8 mouse cellular contexts compared by ENCODE assay signal in the genomic region with DNA sequence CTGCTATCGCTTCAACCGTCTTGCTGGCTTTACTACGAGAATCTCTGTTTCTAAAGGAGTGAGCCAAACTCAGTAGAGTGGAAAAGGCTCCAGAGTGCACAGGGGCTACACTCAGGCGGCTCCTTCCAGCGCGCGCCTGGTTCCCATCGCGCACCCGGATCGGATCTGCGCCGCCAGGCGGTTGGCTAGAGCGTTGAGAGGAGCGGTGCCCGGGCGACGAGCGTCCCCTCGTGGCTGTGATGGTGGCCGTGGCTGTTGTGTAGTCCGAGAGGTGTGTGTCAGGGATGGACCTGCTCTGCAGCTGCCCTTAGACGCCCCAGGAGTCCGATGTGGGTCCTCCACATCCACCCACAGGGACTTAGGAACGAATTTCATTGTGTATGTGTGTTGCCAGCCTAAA. TPM values are rescaled to one million over a fixed set of nuclear protein-coding genes. Genes with fewer than 3 reads are reported as not detected.
A peak's percentile ranks its signal among the peaks of the same experiment; 100 is the strongest.
DNase-seq lines count a peak whose midpoint lies in the region; ATAC-seq and TF ChIP-seq lines count a peak whose summit lies in the region.

A gene (plus strand): TSS at position 173 of the 400 bp plus-strand sequence.

- no peak within 1 kb of the TSS for H3K4me2 ChIP-seq in embryonic facial prominence, embryonic 11.5 days (ENCODE audit: low read depth, low read length)
- H3K4me2 ChIP-seq in intestine, embryonic 16.5 days (ENCODE audit: low read depth, low read length): no peak within 1 kb of the TSS

- no peaks in the 10 kb centered on the region for H3K27me3 ChIP-seq in embryonic facial prominence, embryonic 11.5 days (ENCODE audit: control insufficient read depth, insufficient read depth, low read length)
- H3K27me3 ChIP-seq in intestine, embryonic 16.5 days (replicated peaks; ENCODE audit: control insufficient read depth, insufficient read depth, low read length): peaks cover 19% of the 10 kb centered on the region

- peak; percentile 35; the same call in 1 of the 2 replicates for TF ChIP-seq CTCF in bone marrow, adult 2 months (IDR thresholded peaks at IDR 0.05; ENCODE audit: control insufficient read depth, insufficient read depth, low read length)

- peak; percentile 93 for DNase-seq in embryonic facial prominence, embryonic 11.5 days (ENCODE audit: low spot score)
- peak; percentile 97 for DNase-seq in heart, adult 11 months
- peak; percentile 19 to 89 for DNase-seq in left cerebral cortex, adult 9 months (ENCODE audit: low spot score in 2 of 2)
- peak; percentile 87 to 93 for DNase-seq in right cerebral cortex, postnatal 10 days (ENCODE audit: low spot score in 2 of 2)
- no peak for DNase-seq in spleen, adult 12 weeks (ENCODE audit: low spot score)

- 9% methylated on average over 26 of the region's 26 CpGs for WGBS in bone marrow, adult 2 months
- whole genome bisulfite sequencing in embryonic facial prominence, embryonic 11.5 days: 5% methylated on average over 26 of the region's 26 CpGs
- 5% methylated on average over 26 of the region's 26 CpGs for WGBS in intestine, embryonic 16.5 days

- ATAC-seq in embryonic facial prominence, embryonic 11.5 days (replicated peaks; ENCODE audit: insufficient number of reproducible peaks, low FRiP score, low TSS enrichment, low read depth): peak; percentile 81
- ATAC-seq in intestine, embryonic 16.5 days: peak; percentile 89
- ATAC-seq in megakaryocyte, adult 5-6 weeks (ENCODE audit: poor library complexity, severe bottlenecking): peak; percentile 76

- no peak within 1 kb of the TSS for H3K27ac ChIP-seq in bone marrow, adult 2 months (ENCODE audit: control insufficient read depth, insufficient read depth, low read depth, low read length, poor library complexity)
- no peak within 1 kb of the TSS for H3K27ac ChIP-seq in embryonic facial prominence, embryonic 11.5 days (replicated peaks; ENCODE audit: low read depth, low read length)
- no peak within 1 kb of the TSS for H3K27ac ChIP-seq in intestine, embryonic 16.5 days (ENCODE audit: low read length)

- H3K4me3 ChIP-seq in bone marrow, adult 2 months (replicated peaks; ENCODE audit: control insufficient read depth, low read depth, low read length): no peak within 1 kb of the TSS
- no peak within 1 kb of the TSS for H3K4me3 ChIP-seq in embryonic facial prominence, embryonic 11.5 days (ENCODE audit: low read depth, low read length)
- H3K4me3 ChIP-seq in intestine, embryonic 16.5 days (ENCODE audit: low read length): no peak within 1 kb of the TSS

- H3K4me1 ChIP-seq in bone marrow, adult 2 months (ENCODE audit: control insufficient read depth, insufficient read depth, low read length): no peaks in the 10 kb centered on the region
- peaks cover 2% of the 10 kb centered on the region; the same call in 1 of the 2 replicates for H3K4me1 ChIP-seq in embryonic facial prominence, embryonic 11.5 days (ENCODE audit: control insufficient read depth, insufficient read depth, low read length)
- H3K4me1 ChIP-seq in intestine, embryonic 16.5 days (ENCODE audit: control insufficient read depth, insufficient read depth, low read length): peaks cover 9% of the 10 kb centered on the region

- H3K36me3 ChIP-seq in embryonic facial prominence, embryonic 11.5 days (replicated peaks; ENCODE audit: control insufficient read depth, insufficient read depth, low read depth, low read length): no peaks in the 10 kb centered on the region
- H3K36me3 ChIP-seq in intestine, embryonic 16.5 days (ENCODE audit: control insufficient read depth, insufficient read depth, low read length): no peaks in the 10 kb centered on the region

- TF ChIP-seq POLR2A in bone marrow, adult 2 months (IDR thresholded peaks at IDR 0.05; ENCODE audit: borderline replicate concordance, control insufficient read depth, low read depth, low read length): no peak

- no peaks in the 10 kb centered on the region for H3K9me3 ChIP-seq in embryonic facial prominence, embryonic 11.5 days (replicated peaks; ENCODE audit: control insufficient read depth, low read length)
- H3K9me3 ChIP-seq in intestine, embryonic 16.5 days (ENCODE audit: control insufficient read depth, low read length): no peaks in the 10 kb centered on the region

- no peak within 1 kb of the TSS for H3K9ac ChIP-seq in embryonic facial prominence, embryonic 11.5 days (replicated peaks; ENCODE audit: low read length)
- H3K9ac ChIP-seq in intestine, embryonic 16.5 days (ENCODE audit: low read depth, low read length): no peak within 1 kb of the TSS

RNA-seq across cellular contexts. Expression of the gene that starts here (rescaled TPM):
- polyA plus RNA-seq in bone marrow, adult 2 months (2011; ENCODE audit: insufficient read depth, insufficient read length, low replicate concordance, missing spikeins): not detected in 2 replicates
- polyA plus RNA-seq in embryonic facial prominence, embryonic 11.5 days (2014; fragmentation: Nextera tagmentation; extraction: Ambion mirVana): not detected in 2 replicates
- polyA plus RNA-seq in intestine, embryonic 16.5 days (2015; fragmentation: Nextera tagmentation; extraction: Ambion mirVana): 0.02 and 0.24 TPM in 2 replicates
- total RNA-seq in megakaryocyte, adult 5-6 weeks (2015): not detected in 2 replicates
- total RNA-seq in megakaryocyte, adult 5-6 weeks (2017): not detected in 2 replicates

Comparison
In these comparisons a context has a peak if more than half of its experiments do, and no peak if none do; other contexts are left out.
1. Peak in DNase-seq and ATAC-seq in embryonic facial prominence, embryonic 11.5 days; RNA of the gene not detected or under 1 TPM.
2. Peak in ATAC-seq in intestine, embryonic 16.5 days; RNA of the gene not detected or under 1 TPM.
3. Peak in ATAC-seq in megakaryocyte, adult 5-6 weeks; RNA of the gene not detected or under 1 TPM.